Mouse (Mus musculus) liver, embryonic 13.5 days (tissue): ENCODE data around the gene Mpc1. TPM values are rescaled to one million over a fixed set of nuclear protein-coding genes. Genes with fewer than 3 reads are reported as not detected.

Experiments
- ATAC-seq: fragments of 200-750 bp; cut with Nextera tagmentation; 2 replicates; pipeline ENCODE4 v1.8.0; 2017; ENCODE audit warnings: low read depth, mild to moderate bottlenecking, moderate number of reproducible peaks, moderate library complexity
- DNase-seq: peaks from one replicate; pipeline ENCODE4 v3.0.0; 2022
- H3K27ac ChIP-seq: fragments of 300-500 bp; sonication (generic); 2 replicates; pipeline ENCODE4 v1.5.1; 2015; ENCODE audit warnings: moderate library complexity, mild to moderate bottlenecking, inconsistent platforms
- H3K27me3 ChIP-seq: fragments of 300-500 bp; sonication (generic); 2 replicates; pipeline ENCODE4 v1.6.1; 2015; ENCODE audit warnings: mild to moderate bottlenecking, inconsistent platforms
- H3K36me3 ChIP-seq: fragments of 300-500 bp; sonication (generic); 2 replicates; pipeline ENCODE4 v1.6.1; 2015; ENCODE audit warnings: mild to moderate bottlenecking, inconsistent platforms
- H3K4me1 ChIP-seq: fragments of 300-500 bp; sonication (generic); replicated peaks from 2 replicates; pipeline ENCODE4 v1.6.1; 2015; ENCODE audit warnings: inconsistent platforms
- H3K4me2 ChIP-seq: fragments of 300-500 bp; sonication (generic); 2 replicates; pipeline ENCODE4 v1.6.1; 2015; ENCODE audit warnings: inconsistent platforms, mild to moderate bottlenecking, moderate library complexity
- H3K4me3 ChIP-seq: fragments of 300-500 bp; sonication (generic); replicated peaks from 2 replicates; pipeline ENCODE4 v1.5.1; 2015; ENCODE audit warnings: mild to moderate bottlenecking, inconsistent platforms
- H3K9ac ChIP-seq: fragments of 300-500 bp; sonication (generic); 2 replicates; pipeline ENCODE4 v1.6.1; 2015; ENCODE audit warnings: mild to moderate bottlenecking, inconsistent platforms
- H3K9me3 ChIP-seq: fragments of 300-500 bp; sonication (generic); replicated peaks from 2 replicates; pipeline ENCODE4 v1.6.1; 2016; ENCODE audit warnings: inconsistent platforms
- WGBS: fragments of 180-500 bp; shearing (Covaris S2); methylation state at CpG from one replicate; pipeline ENCODE4 v1.1.7; 2015; ENCODE audit not compliant: insufficient replicate concordance; 5-methylcytosine and 5-hydroxymethylcytosine counted together
- polyA plus RNA-seq: library from polyadenylated mRNA; unstranded; fragments of >200 nt; fragmentation: Nextera tagmentation; extraction: Ambion mirVana; gene quantifications from 2 replicates; pipeline ENCODE4 v1.2.1, GENCODE M21; 2015

Mpc1 gene
- polyA plus RNA-seq = 125 and 127 TPM in 2 replicates

DNA sequence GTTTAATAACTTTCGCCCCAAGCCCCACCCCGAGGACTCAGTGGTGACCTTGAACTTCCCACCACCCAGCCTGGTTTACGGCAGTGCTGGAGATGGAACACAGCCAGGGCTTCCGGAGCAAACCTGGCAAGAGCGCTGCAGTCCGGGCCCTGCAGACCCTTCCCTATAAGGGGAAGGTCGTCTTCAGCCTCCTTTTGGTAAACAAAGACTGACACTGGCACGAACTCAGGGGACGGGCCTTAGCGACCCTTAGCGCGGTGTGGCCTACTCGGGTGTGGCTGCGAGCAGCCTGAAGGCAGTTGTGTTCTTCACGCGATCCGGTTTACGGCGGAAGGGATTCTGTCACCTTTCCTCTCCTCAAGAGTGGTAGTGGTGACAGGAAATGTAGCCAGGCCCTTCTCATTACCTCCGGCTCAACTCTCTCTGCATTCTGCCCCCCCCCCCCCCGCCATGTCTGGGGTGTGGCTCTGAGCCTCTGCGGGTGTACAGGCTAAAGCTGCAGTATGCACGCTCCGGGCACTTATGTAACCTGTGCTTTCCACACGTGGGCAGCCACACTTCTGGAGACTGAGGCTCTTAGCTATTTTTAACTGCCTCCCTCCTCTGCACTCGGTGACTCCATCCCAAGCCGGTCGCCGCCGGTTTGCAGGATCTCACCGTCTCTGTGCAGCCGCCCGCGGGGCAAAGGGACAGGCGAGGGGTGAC is at the start of gene Mpc1:
Mpc1 (plus strand) TSS at position 84 of the 705 bp plus-strand sequence.
- under 1% methylated on average over 34 of the region's 35 CpGs for WGBS
- H3K9me3 ChIP-seq = no peaks in the 10 kb centered on the region
- ATAC-seq = peak; percentile 59
- H3K9ac ChIP-seq = peak within 1 kb of the TSS; percentile 89
- H3K4me3 ChIP-seq = peak within 1 kb of the TSS; percentile 94
- H3K27me3 ChIP-seq = no peaks in the 10 kb centered on the region
- peaks cover 29% of the 10 kb centered on the region for H3K4me1 ChIP-seq
- no peaks in the 10 kb centered on the region for H3K36me3 ChIP-seq
- peak within 1 kb of the TSS; percentile 97 for H3K4me2 ChIP-seq
- H3K27ac ChIP-seq = peak within 1 kb of the TSS; percentile 89
- peak; percentile 19 for DNase-seq

DNA sequence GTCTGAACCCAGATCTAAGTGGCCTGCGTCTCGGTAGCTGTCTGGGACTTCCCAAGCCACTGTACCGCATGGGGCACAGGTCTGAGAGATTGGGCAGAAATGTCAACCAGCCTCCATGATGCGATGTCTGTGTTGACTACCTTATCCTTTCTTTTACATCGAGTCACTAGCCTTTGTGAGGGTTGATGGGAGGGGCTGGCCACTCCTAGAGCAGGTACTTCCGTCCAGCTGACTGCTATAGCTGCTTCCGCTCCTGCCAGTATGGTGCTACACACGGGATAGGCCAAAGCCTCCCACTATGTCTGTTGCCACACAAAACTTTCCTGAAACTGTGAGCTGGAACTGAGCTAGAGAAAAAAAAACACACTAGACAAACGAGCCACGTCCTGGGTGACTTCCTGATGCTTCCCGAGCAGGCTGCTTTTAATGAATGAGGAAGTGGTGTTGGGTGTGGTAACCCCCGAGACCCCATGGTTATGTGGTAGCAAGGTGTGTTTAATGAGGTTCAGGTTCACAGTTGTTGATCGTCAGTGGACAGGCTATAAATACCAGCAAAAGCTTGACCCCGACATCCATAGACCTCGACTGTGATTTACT is 49.0 kb upstream of the Mpc1 start:
- Histone ChIP-seq H3K9ac (no peak overlapping the region), H3K36me3 (no peaks in the 10 kb centered on the region), H3K27ac (no peak overlapping the region), H3K4me2 (no peak overlapping the region), H3K9me3 (no peaks in the 10 kb centered on the region), H3K27me3 (no peaks in the 10 kb centered on the region), H3K4me3 (no peak overlapping the region), H3K4me1 (no peaks in the 10 kb centered on the region)
- DNase-seq (no peak), ATAC-seq (no peak)
- 46% methylated on average over 15 of the region's 15 CpGs for WGBS

DNA sequence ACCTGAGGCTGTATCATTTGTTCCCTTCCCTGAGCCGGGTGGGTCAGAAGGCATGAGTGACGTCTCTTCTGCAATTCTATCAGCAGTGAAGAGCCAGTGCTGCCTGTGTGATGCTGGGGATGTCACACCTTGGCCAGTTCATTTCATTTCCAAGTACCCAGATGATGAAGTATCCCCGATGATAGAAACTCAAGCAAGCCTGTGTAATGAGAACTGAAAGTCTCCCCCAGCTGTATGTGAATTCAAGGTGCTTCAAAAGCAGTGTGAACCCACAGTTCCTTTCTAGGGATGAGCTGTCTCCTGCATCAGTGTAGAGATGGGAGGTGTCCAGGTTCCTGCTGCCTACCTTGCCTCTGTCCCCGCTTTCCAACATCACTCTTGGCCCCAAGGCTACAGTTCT is 48.2 kb upstream of the Mpc1 start:
- 53% methylated on average over 4 of the region's 4 CpGs for WGBS
- Histone ChIP-seq H3K27ac (no peak overlapping the region), H3K27me3 (no peaks in the 10 kb centered on the region), H3K9ac (no peak overlapping the region), H3K4me3 (no peak overlapping the region), H3K4me1 (no peaks in the 10 kb centered on the region), H3K4me2 (no peak overlapping the region), H3K9me3 (no peaks in the 10 kb centered on the region), H3K36me3 (no peaks in the 10 kb centered on the region)
- DNase-seq (no peak), ATAC-seq (no peak)

DNA sequence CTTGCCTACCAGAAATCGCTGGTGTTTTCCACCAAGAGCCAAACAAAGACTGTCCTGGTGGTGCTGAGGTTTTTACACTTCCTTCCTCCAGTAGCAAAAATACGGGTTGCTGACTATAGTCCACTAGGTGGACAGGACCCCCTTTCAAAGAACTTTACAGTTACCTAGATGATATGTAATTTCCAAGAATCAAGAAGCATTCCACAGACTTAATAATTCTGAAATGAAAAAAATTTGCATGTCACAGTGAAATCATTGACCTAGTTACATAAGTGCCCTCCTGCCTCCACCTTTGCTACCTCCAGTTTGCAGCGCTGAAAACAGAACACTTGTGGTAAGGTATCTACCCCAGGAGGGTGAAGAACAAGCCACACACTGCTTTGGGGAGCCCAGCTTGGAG is 47.0 kb upstream of the Mpc1 start, which contains the start of gene Ccr6:
Ccr6 (plus strand) TSS at position 301 of the 400 bp plus-strand sequence.
- H3K36me3 ChIP-seq = no peaks in the 10 kb centered on the region
- ATAC-seq = no peak
- H3K9ac ChIP-seq = no peak within 1 kb of the TSS
- H3K4me1 ChIP-seq = no peaks in the 10 kb centered on the region
- no peak for DNase-seq
- no peak within 1 kb of the TSS for H3K4me3 ChIP-seq
- H3K4me2 ChIP-seq = no peak within 1 kb of the TSS
- H3K9me3 ChIP-seq = no peaks in the 10 kb centered on the region
- H3K27me3 ChIP-seq = no peaks in the 10 kb centered on the region
- 35% methylated on average over 3 of the region's 3 CpGs for WGBS
- no peak within 1 kb of the TSS for H3K27ac ChIP-seq

DNA sequence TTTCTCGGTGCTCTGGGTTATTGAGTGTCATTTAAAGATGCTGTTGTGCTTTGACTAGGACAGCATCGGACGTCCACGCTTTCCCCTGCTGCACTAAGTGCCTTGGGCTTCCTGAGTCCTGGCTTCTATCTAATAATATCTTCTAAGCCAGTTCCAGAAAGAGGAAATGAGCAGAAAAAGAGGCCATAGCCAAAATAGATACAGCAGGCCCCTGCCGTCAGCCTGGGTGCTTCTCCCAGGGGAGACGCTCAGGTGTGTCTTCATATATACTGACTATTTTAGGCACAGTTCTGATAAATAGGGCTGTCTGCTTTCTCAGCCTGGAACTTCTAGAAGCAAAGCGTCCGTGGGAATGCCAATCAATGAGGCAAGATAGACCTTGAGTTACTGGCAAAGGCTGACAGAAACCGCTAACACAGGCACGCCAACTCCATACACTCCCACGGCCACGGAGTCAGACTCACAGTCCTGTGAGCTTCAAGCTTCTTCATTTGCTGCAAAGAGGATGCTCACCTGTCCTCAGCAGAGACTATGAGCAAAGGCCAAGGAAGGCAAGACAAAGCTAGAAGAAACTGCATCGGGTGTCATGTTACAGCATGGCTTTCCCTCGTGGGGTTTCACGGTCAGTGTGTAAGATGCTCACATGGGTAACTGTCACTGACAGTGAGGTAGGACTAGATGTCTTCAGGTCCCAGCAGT is 44.5 kb upstream of the Mpc1 start:
- no peaks in the 10 kb centered on the region for H3K27me3 ChIP-seq
- no peaks in the 10 kb centered on the region for H3K36me3 ChIP-seq
- H3K4me1 ChIP-seq = no peaks in the 10 kb centered on the region
- DNase-seq (no peak), ATAC-seq (no peak)
- WGBS = 48% methylated on average over 15 of the region's 15 CpGs
- H3K4me3 ChIP-seq = no peak overlapping the region
- no peaks in the 10 kb centered on the region for H3K9me3 ChIP-seq
- H3K4me2 ChIP-seq = no peak overlapping the region
- no peak overlapping the region for H3K27ac ChIP-seq
- no peak overlapping the region for H3K9ac ChIP-seq

DNA sequence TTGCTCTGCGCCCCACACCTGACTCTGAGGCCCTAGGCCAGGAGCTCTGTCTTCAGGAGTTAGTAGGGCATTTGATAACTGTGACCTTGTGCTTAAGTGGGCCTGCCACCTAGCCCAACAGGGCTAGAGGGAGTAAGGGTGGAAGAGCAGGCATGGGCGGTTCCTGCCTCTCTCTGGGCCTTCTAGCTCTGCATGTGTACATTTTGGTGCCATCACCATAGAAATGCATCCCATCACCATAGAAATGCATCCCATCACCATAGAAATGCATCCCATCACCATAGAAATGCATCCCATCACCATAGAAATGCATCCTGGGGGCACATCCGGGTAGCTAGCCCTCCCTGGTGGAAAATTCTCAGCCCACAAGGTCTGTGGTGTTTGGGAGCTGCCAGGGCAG is 43.1 kb upstream of the Mpc1 start:
- Histone ChIP-seq H3K27ac (no peak overlapping the region), H3K4me1 (no peaks in the 10 kb centered on the region), H3K9me3 (no peaks in the 10 kb centered on the region), H3K36me3 (no peaks in the 10 kb centered on the region), H3K4me3 (no peak overlapping the region), H3K27me3 (0 out of 2 replicates have a peak, but pooled peaks cover 8% of the 10 kb centered on the region), H3K9ac (no peak overlapping the region), H3K4me2 (no peak overlapping the region)
- 50% methylated on average over 3 of the region's 3 CpGs for WGBS
- no peak for DNase-seq
- no peak for ATAC-seq

DNA sequence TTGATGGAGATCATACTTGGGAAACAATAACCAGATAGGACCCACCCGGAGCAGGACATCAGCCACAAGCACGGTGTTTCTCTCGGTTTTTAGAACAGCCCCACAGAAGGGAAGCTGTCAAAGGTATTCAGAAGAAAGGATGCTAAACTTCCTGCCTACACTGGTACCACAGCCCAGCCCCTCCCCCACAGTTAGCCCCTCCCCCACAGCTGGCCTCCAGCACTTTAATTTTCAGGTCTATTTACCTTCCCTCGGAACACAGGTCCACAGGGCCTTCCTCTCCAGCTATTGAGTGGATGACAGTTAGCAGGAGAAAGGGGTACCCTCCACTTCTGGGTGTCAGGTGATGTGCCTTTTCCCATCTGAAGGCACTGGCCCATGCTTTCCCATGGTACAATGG is 42.2 kb upstream of the Mpc1 start:
- H3K4me1 ChIP-seq = no peaks in the 10 kb centered on the region
- ATAC-seq (no peak), DNase-seq (no peak)
- no peak overlapping the region for H3K4me2 ChIP-seq
- H3K27ac ChIP-seq = no peak overlapping the region
- H3K9me3 ChIP-seq = no peaks in the 10 kb centered on the region
- 40% methylated on average over 4 of the region's 4 CpGs for whole genome bisulfite sequencing
- 0 out of 2 replicates have a peak, but pooled peaks cover 8% of the 10 kb centered on the region for H3K27me3 ChIP-seq
- no peak overlapping the region for H3K4me3 ChIP-seq
- no peaks in the 10 kb centered on the region for H3K36me3 ChIP-seq
- no peak overlapping the region for H3K9ac ChIP-seq

DNA sequence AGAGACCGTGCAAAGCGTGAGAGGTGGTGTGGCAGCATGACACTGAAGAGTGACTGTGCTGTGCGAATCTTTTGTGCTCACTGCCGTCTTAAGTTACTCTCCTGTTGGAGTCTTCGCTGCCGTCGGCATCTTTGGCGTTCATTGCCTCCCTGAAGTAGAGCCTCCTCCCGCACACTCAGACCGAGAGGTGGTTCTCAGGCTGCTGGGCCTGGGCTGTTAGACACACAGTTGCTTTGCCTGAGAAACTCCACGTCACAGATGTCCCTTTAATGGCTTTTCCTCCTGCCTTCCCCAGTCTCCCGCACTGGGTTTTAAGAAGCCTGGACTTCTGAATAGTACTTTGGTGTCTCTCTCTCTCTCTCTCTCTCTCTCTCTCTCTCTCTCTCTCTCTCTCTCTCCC is 41.1 kb upstream of the Mpc1 start:
- no peaks in the 10 kb centered on the region for H3K4me1 ChIP-seq
- 71% methylated on average over 12 of the region's 12 CpGs for WGBS
- 0 out of 2 replicates have a peak, but pooled peaks cover 8% of the 10 kb centered on the region for H3K27me3 ChIP-seq
- no peak overlapping the region for H3K9ac ChIP-seq
- H3K27ac ChIP-seq = no peak overlapping the region
- DNase-seq = no peak
- H3K4me3 ChIP-seq = no peak overlapping the region
- H3K9me3 ChIP-seq = no peaks in the 10 kb centered on the region
- no peak for ATAC-seq
- no peak overlapping the region for H3K4me2 ChIP-seq
- no peaks in the 10 kb centered on the region for H3K36me3 ChIP-seq

DNA sequence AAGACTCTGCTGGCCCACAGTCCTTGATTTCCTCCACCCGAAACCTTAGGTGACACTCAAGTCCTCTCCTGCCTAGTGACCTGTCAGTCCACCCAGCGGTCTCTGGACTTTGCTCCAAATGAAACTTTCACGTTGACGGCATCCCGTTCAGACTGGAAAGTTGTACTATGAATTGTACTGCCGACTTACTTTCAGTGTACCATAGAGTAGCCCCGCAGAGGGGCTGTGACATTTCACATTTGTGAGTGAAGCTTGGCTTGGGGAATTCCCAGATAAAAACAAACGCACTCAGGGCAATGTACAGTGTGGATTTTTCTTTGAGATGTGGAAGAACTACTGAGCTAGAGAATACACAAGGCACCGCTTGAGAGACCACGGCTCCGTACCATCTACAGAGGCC is 40.5 kb upstream of the Mpc1 start:
- DNase-seq = no peak
- no peak for ATAC-seq
- H3K27ac ChIP-seq = no peak overlapping the region
- H3K9ac ChIP-seq = no peak overlapping the region
- H3K9me3 ChIP-seq = no peaks in the 10 kb centered on the region
- 72% methylated on average over 11 of the region's 11 CpGs for whole genome bisulfite sequencing
- no peaks in the 10 kb centered on the region for H3K36me3 ChIP-seq
- H3K27me3 ChIP-seq = 0 out of 2 replicates have a peak, but pooled peaks cover 8% of the 10 kb centered on the region
- H3K4me3 ChIP-seq = no peak overlapping the region
- no peak overlapping the region for H3K4me2 ChIP-seq
- no peaks in the 10 kb centered on the region for H3K4me1 ChIP-seq

DNA sequence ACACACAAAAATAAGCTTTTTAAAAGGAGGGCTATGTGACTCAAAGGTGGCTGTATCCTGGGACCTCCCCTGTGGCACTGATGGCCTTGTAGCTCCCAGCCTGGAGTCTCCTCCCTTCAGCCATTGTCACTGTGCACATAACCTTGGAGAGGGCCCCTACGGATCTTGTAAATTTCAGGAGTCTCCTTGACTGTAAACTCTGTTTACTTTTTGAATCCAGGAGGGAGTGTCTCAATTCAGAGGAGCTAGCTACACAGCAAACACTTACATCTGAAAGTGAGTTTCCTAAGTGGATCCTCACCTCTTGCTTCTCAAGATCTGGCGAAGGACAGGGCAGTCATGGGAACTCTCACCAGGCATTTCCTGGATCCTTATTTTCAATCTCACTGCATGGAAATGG is 38.6 kb upstream of the Mpc1 start:
- Histone ChIP-seq H3K4me3 (no peak overlapping the region), H3K27me3 (peaks cover 9% of the 10 kb centered on the region; the same call in 1 of the 2 replicates), H3K27ac (no peak overlapping the region), H3K36me3 (no peaks in the 10 kb centered on the region), H3K4me1 (no peaks in the 10 kb centered on the region), H3K9ac (no peak overlapping the region), H3K9me3 (no peaks in the 10 kb centered on the region), H3K4me2 (no peak overlapping the region)
- no peak for ATAC-seq
- WGBS = 65% methylated on average over 2 of the region's 2 CpGs
- no peak for DNase-seq

DNA sequence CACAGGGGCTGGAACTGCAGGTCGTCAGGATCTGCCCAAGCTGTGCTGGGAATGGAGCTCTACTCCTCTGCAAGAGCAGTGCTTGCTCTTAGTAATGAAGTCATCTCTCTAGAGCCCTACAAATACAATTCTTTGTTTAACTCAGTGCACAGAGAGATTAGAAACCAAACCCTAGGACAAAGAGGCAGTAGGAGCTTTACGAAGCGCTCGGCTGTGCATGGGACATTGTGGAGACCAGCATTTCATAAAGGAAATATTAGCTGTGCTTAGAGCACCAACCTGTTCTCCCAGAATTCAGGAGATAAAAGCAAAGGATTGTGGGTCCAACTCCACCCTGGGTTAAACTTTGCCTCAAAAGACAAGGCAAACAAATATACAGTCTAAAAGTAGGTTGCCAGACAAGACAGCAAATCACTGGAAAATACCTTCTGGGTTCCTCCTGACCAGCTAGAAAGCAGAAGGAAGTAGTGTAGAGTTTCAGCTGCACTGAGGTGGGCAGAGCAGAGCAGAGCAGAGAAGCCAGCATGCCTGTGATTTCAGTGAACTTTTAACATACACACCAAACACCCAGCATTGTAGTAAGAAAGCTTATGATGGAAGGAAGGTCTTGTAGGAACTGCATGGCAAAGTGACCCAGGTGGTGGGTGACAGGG is 36.5 kb upstream of the Mpc1 start:
- ATAC-seq (no peak), DNase-seq (no peak)
- Histone ChIP-seq H3K9me3 (no peaks in the 10 kb centered on the region), H3K27me3 (peaks cover 14% of the 10 kb centered on the region; the same call in 1 of the 2 replicates), H3K36me3 (no peaks in the 10 kb centered on the region), H3K4me1 (no peaks in the 10 kb centered on the region), H3K27ac (no peak overlapping the region), H3K9ac (no peak overlapping the region), H3K4me2 (no peak overlapping the region), H3K4me3 (no peak overlapping the region)
- 67% methylated on average over 4 of the region's 4 CpGs for WGBS
